Mouse (Mus musculus) gastrocnemius, postnatal 4 days (tissue): ENCODE results near the gene Ppp4r1. TPM values are rescaled to one million over a fixed set of nuclear protein-coding genes. Genes with fewer than 3 reads are reported as not detected.

Source experiments
- DNase-seq, 2 experiments: peaks; one replicate each; pipeline ENCODE4 v3.0.0; 2021 to 2022; ENCODE audit warnings: low spot score in 2 of 2, mixed read lengths in 2 of 2
- total RNA-seq, 2 experiments: library from RNA; stranded (reverse); gene quantifications; 2 replicates each; pipeline ENCODE4 v1.2.3; 2021

Gene Ppp4r1
- total RNA-seq, 2 experiments from 2014 or later = 52.3 to 57.5 TPM

- no peak for DNase-seq
Observed at GRCm38 (mm10) chr17:65800451-65800850, 18.1 kb downstream of the Ppp4r1 start.

- no peak for DNase-seq
Observed at GRCm38 (mm10) chr17:65802026-65802425, 19.7 kb downstream of the Ppp4r1 start.

- DNase-seq = no peak
Observed at GRCm38 (mm10) chr17:65805966-65806365, 23.6 kb downstream of the Ppp4r1 start.

- no peak for DNase-seq
Observed at GRCm38 (mm10) chr17:65806416-65806815, 24.0 kb downstream of the Ppp4r1 start.

- no peak for DNase-seq
Observed at GRCm38 (mm10) chr17:65811032-65811431, 28.7 kb downstream of the Ppp4r1 start.

- DNase-seq = no peak
Observed at GRCm38 (mm10) chr17:65813763-65814162, 31.4 kb downstream of the Ppp4r1 start.

- no peak for DNase-seq
Observed at GRCm38 (mm10) chr17:65820197-65820596, 37.8 kb downstream of the Ppp4r1 start.

- DNase-seq = no peak
Observed at GRCm38 (mm10) chr17:65822423-65822822, 40.0 kb downstream of the Ppp4r1 start.

GRCm38 (mm10) chr17:65824246-65824645 lies 41.9 kb downstream of the Ppp4r1 start:
- no peak for DNase-seq

- DNase-seq = no peak
Observed at GRCm38 (mm10) chr17:65826257-65826656, 43.9 kb downstream of the Ppp4r1 start.

- DNase-seq = no peak
Observed at GRCm38 (mm10) chr17:65827119-65827840, 44.9 kb downstream of the Ppp4r1 start.

GRCm38 (mm10) chr17:65827904-65828303 lies 45.5 kb downstream of the Ppp4r1 start:
- DNase-seq = no peak

GRCm38 (mm10) chr17:65828951-65829350 lies 46.6 kb downstream of the Ppp4r1 start:
- DNase-seq = no peak

- no peak for DNase-seq
Observed at GRCm38 (mm10) chr17:65830216-65830863, 48.0 kb downstream of the Ppp4r1 start.

GRCm38 (mm10) chr17:65833891-65834290 lies 51.5 kb downstream of the Ppp4r1 start:
- no peak for DNase-seq

GRCm38 (mm10) chr17:65836746-65837145 lies 54.4 kb downstream of the Ppp4r1 start:
- no peak for DNase-seq

GRCm38 (mm10) chr17:65839541-65840256 lies 57.3 kb downstream of the Ppp4r1 start:
- DNase-seq = no peak

- DNase-seq = no peak
Observed at GRCm38 (mm10) chr17:65842669-65843381, 60.5 kb downstream of the Ppp4r1 start.

- no peak for DNase-seq
Observed at GRCm38 (mm10) chr17:65845423-65845822, 63.0 kb downstream of the Ppp4r1 start.

- DNase-seq = no peak
Observed at GRCm38 (mm10) chr17:65847694-65848449, 65.5 kb downstream of the Ppp4r1 start.

GRCm38 (mm10) chr17:65850487-65850886 lies 68.1 kb downstream of the Ppp4r1 start:
- DNase-seq = no peak
